In the genomic region with DNA sequence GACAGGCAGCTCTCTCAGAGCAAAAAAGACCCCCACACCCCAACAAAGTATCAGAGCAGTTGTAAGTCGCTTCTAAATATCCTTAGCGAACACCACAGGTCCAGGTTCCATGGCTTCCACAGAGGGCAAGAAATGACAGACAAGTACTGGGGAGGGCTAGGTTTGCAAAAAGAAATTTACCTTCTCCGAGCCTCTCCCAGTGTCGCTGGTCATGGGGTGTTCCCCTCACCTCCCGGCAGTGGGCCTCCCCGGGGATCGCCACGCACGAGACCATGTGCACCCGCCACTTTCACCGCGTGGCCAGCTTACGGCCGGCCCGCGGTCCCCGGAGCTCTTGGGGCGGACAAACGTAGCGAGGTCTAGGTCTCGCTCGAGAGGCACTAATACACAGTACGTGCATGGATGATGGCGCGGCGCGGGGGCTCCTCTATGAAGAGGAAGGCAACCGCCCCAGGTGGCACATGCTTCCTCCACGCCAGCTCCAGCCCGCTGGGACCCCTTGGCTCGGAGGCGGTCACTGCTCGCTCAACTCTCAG, we compare ENCODE assay signal across 8 mouse cellular contexts. TPM values are rescaled to one million over a fixed set of nuclear protein-coding genes. Genes with fewer than 3 reads are reported as not detected.
DNase-seq lines count a peak whose midpoint lies in the region; ATAC-seq and TF ChIP-seq lines count a peak whose summit lies in the region.

No protein-coding gene starts in this region.

- ATAC-seq in hindbrain, embryonic 12.5 days (ENCODE audit: low FRiP score): no peak; the same call in 1 of the 2 replicates

- H3K4me1 ChIP-seq in lung, adult 2 months (ENCODE audit: control insufficient read depth, insufficient read depth, low read length): peaks cover 12% of the 10 kb centered on the region
- 0 out of 2 replicates have a peak, but pooled peaks cover 1% of the 10 kb centered on the region for H3K4me1 ChIP-seq in cortical plate, adult 2 months (ENCODE audit: control insufficient read depth, insufficient read depth, low read length)
- H3K4me1 ChIP-seq in hindbrain, embryonic 12.5 days: peaks cover 22% of the 10 kb centered on the region
- peaks cover 30% of the 10 kb centered on the region for H3K4me1 ChIP-seq in midbrain, embryonic 10.5 days

- H3K36me3 ChIP-seq in hindbrain, embryonic 12.5 days: no peaks in the 10 kb centered on the region
- H3K36me3 ChIP-seq in midbrain, embryonic 10.5 days: peaks cover 9% of the 10 kb centered on the region

- under 1% methylated on average over 33 of the region's 33 CpGs for WGBS in lung, adult 2 months
- WGBS in hindbrain, embryonic 12.5 days: under 1% methylated on average over 33 of the region's 33 CpGs
- WGBS in midbrain, embryonic 10.5 days: under 1% methylated on average over 31 of the region's 33 CpGs

- peak overlapping the region; percentile 24; the same call in 1 of the 2 replicates for H3K27ac ChIP-seq in cortical plate, adult 2 months (ENCODE audit: insufficient read depth, low read length)
- peak overlapping the region; percentile 92 for H3K27ac ChIP-seq in hindbrain, embryonic 12.5 days
- H3K27ac ChIP-seq in midbrain, embryonic 10.5 days (replicated peaks): peak overlapping the region; percentile 93

- peak overlapping the region; percentile 70 for H3K4me2 ChIP-seq in hindbrain, embryonic 12.5 days (replicated peaks)

- TF ChIP-seq CTCF in lung, adult 2 months (IDR thresholded peaks at IDR 0.05; ENCODE audit: insufficient read depth, low read length): no peak
- TF ChIP-seq CTCF in cortical plate, adult 2 months (IDR thresholded peaks at IDR 0.05; ENCODE audit: extremely low read depth, insufficient read depth, low read length): no peak

- TF ChIP-seq POLR2A in lung, adult 2 months (IDR thresholded peaks at IDR 0.05; ENCODE audit: borderline replicate concordance, extremely low read depth, low read depth, low read length): no peak
- TF ChIP-seq POLR2A in cortical plate, adult 2 months (IDR thresholded peaks at IDR 0.05; ENCODE audit: extremely low read depth, insufficient read depth, low read length): no peak

- H3K4me3 ChIP-seq in lung, adult 2 months (replicated peaks; ENCODE audit: extremely low read depth, low read depth, low read length): peak overlapping the region; percentile 98
- H3K4me3 ChIP-seq in cortical plate, adult 2 months (ENCODE audit: insufficient read depth, low read length): peak overlapping the region; percentile 89
- H3K4me3 ChIP-seq in hindbrain, embryonic 12.5 days: peak overlapping the region; percentile 91
- peak overlapping the region; percentile 93 for H3K4me3 ChIP-seq in midbrain, embryonic 10.5 days

- no peaks in the 10 kb centered on the region for H3K27me3 ChIP-seq in hindbrain, embryonic 12.5 days
- H3K27me3 ChIP-seq in midbrain, embryonic 10.5 days (ENCODE audit: low read depth, poor library complexity, severe bottlenecking): no peaks in the 10 kb centered on the region

- no peak for DNase-seq in lung, adult 2 months
- no peak for DNase-seq in lung, postnatal 14 days
- no peak for DNase-seq in midbrain, embryonic 10.5 days (ENCODE audit: low spot score)
- DNase-seq in adrenal gland, adult 8-10 months: no peak
- DNase-seq in cerebellum, postnatal 25 days: no peak
- no peak for DNase-seq in spleen, postnatal 36 days (ENCODE audit: low spot score in 2 of 2)

- H3K9ac ChIP-seq in hindbrain, embryonic 12.5 days: peak overlapping the region; percentile 91

- no peaks in the 10 kb centered on the region for H3K9me3 ChIP-seq in hindbrain, embryonic 12.5 days (replicated peaks)
- H3K9me3 ChIP-seq in midbrain, embryonic 10.5 days (replicated peaks): no peaks in the 10 kb centered on the region

RNA-seq across cellular contexts. Expression of gene Ankmy2, which starts 0.7 kb away (rescaled TPM):
- polyA plus RNA-seq in lung, adult 2 months (2012; rRNA removed): 6.0 and 9.3 TPM in 2 replicates
- polyA plus RNA-seq in cortical plate, adult 2 months (2012; rRNA removed): 43.1 and 43.5 TPM in 2 replicates
- polyA plus RNA-seq in hindbrain, embryonic 12.5 days (2016; fragmentation: Nextera tagmentation; extraction: Ambion mirVana): 34.5 and 38.4 TPM in 2 replicates
- 21.1 and 22.0 TPM in 2 replicates for polyA plus RNA-seq in midbrain, embryonic 10.5 days (2016; fragmentation: Nextera tagmentation; extraction: Ambion mirVana)
- total RNA-seq in adrenal gland, adult 8-10 months (2022): 10 to 100 TPM; 35.8 to 41.7 (median 38.3) TPM

RNA-seq across cellular contexts. Expression of gene Bzw2, which starts 1.7 kb away (rescaled TPM):
- polyA plus RNA-seq in lung, adult 2 months (2012; rRNA removed): 5.5 and 11.1 TPM in 2 replicates
- 37.2 and 39.3 TPM in 2 replicates for polyA plus RNA-seq in cortical plate, adult 2 months (2012; rRNA removed)
- 314 and 322 TPM in 2 replicates for polyA plus RNA-seq in hindbrain, embryonic 12.5 days (2016; fragmentation: Nextera tagmentation; extraction: Ambion mirVana)
- polyA plus RNA-seq in midbrain, embryonic 10.5 days (2016; fragmentation: Nextera tagmentation; extraction: Ambion mirVana): 244 and 258 TPM in 2 replicates
- 10 to 100 TPM; 16.5 to 19.8 (median 18.2) TPM for total RNA-seq in adrenal gland, adult 8-10 months (2022)

Comparison
In these comparisons a context has a peak if more than half of its experiments do, and no peak if none do; other contexts are left out.
1. H3K27ac ChIP-seq: peak in every context shown above with its lines; median percentile 93 in midbrain, embryonic 10.5 days; 92 in hindbrain, embryonic 12.5 days; 24 in cortical plate, adult 2 months.